Mouse (Mus musculus) thymus, adult 2 months (tissue): ENCODE data around the gene Ube3b. TPM values are rescaled to one million over a fixed set of nuclear protein-coding genes. Genes with fewer than 3 reads are reported as not detected.

Experiments used
- DNase-seq: peaks from one replicate; pipeline ENCODE4 v3.0.0; 2021
- H3K27ac ChIP-seq: fragments of 200-500 bp; 2 replicates; pipeline ENCODE4 v1.5.1; 2012; ENCODE audit warnings: low read length, control low read depth; ENCODE audit not compliant: control insufficient read depth, insufficient read depth
- H3K27me3 ChIP-seq: fragments of 200-500 bp; 2 replicates; pipeline ENCODE4 v1.6.1; 2012; ENCODE audit warnings: mild to moderate bottlenecking, low read length, moderate library complexity, mixed read lengths; ENCODE audit not compliant: control insufficient read depth, insufficient read depth
- H3K36me3 ChIP-seq: fragments of 200-500 bp; 2 replicates; pipeline ENCODE4 v1.6.1; 2012; ENCODE audit warnings: mild to moderate bottlenecking, low read length, moderate library complexity; ENCODE audit not compliant: control insufficient read depth, insufficient read depth
- H3K4me1 ChIP-seq: fragments of 200-500 bp; replicated peaks from 2 replicates; pipeline ENCODE4 v1.6.1; 2012; ENCODE audit warnings: low read length; ENCODE audit not compliant: control insufficient read depth, insufficient read depth
- H3K4me3 ChIP-seq: fragments of 200-500 bp; 2 replicates; pipeline ENCODE4 v1.5.1; 2012; ENCODE audit warnings: mild to moderate bottlenecking, low read length, control low read depth, moderate library complexity; ENCODE audit not compliant: control insufficient read depth, insufficient read depth
- CTCF ChIP-seq: fragments of 200-500 bp; IDR thresholded peaks from 2 replicates; pipeline ENCODE4 v1.5.1; 2012; ENCODE audit warnings: mild to moderate bottlenecking, control low read depth, low read length, moderate library complexity, borderline replicate concordance; ENCODE audit not compliant: control insufficient read depth, poor library complexity, insufficient read depth; ENCODE audit errors: extremely low read depth
- POLR2A ChIP-seq: fragments of 200-500 bp; IDR thresholded peaks from 2 replicates; pipeline ENCODE4 v1.6.1; 2012; ENCODE audit warnings: mild to moderate bottlenecking, low read length, control low read depth, moderate library complexity; ENCODE audit not compliant: control insufficient read depth, poor library complexity, insufficient read depth; ENCODE audit errors: extremely low read depth
- WGBS: fragments of 180-500 bp; shearing (Covaris S2); methylation state at CpG from one replicate; pipeline ENCODE4 v1.1.7; 2018; 5-methylcytosine and 5-hydroxymethylcytosine counted together
- polyA plus RNA-seq: library from polyadenylated mRNA; depleted of rRNA; stranded (reverse); fragments of >200 nt; gene quantifications from 2 replicates; pipeline ENCODE4 v1.2.3, GENCODE M21; 2012

Gene Ube3b
- polyA plus RNA-seq, 1 experiment: 123 TPM

DNA sequence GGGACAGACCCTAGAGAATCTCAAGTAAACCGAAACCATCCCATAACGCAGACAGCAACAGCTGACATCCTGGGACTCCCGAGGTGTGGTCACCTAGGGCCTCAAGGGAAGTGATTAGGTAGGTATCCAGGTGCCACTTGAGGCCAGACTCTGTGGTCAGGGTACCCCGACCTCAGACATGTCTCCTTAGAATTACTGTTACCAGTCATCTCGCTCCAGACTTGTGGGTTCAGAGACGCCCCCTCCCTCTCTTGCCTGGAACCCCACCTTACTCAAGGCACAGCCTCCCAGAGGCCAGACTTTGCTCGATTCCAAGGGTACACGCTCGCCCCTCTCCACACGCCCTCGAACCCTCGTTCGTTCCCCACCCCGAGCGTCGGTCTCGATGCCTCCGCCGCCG, 644 bp upstream of the Ube3b start:
- 3% methylated on average over 20 of the region's 20 CpGs for WGBS
- Histone ChIP-seq H3K27me3 (no peaks in the 10 kb centered on the region), H3K4me1 (peaks cover 42% of the 10 kb centered on the region), H3K27ac (no peak overlapping the region), H3K36me3 (peaks cover 6% of the 10 kb centered on the region), H3K4me3 (peak overlapping the region; percentile 75)
- no peak for DNase-seq
- TF ChIP-seq CTCF: no peak
- no peak; the same call in 1 of the 2 replicates for TF ChIP-seq POLR2A

DNA sequence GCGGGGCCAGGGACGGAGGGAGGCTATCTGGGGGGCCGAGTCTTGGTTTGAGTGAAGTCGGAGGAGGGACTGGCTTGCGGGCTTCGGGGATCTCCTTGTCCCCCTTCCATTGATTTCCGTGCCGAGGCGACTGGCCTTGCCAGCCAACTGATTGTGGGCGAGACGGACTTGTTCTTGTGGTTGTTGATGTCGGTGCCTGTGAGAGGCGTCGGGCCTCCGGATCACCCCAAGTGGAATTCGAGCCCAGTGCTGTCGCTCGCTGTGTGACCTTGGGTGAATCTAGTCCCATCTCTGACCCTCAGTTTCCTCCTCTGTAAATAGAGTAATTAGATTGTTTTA, 575 bp downstream of the Ube3b start:
- Histone ChIP-seq H3K36me3 (peaks cover 14% of the 10 kb centered on the region), H3K4me1 (peaks cover 30% of the 10 kb centered on the region), H3K27ac (no peak overlapping the region), H3K27me3 (no peaks in the 10 kb centered on the region), H3K4me3 (peak overlapping the region; percentile 92)
- no peak for TF ChIP-seq CTCF
- TF ChIP-seq POLR2A: no peak
- DNase-seq: no peak
- WGBS: under 1% methylated on average over 18 of the region's 18 CpGs

DNA sequence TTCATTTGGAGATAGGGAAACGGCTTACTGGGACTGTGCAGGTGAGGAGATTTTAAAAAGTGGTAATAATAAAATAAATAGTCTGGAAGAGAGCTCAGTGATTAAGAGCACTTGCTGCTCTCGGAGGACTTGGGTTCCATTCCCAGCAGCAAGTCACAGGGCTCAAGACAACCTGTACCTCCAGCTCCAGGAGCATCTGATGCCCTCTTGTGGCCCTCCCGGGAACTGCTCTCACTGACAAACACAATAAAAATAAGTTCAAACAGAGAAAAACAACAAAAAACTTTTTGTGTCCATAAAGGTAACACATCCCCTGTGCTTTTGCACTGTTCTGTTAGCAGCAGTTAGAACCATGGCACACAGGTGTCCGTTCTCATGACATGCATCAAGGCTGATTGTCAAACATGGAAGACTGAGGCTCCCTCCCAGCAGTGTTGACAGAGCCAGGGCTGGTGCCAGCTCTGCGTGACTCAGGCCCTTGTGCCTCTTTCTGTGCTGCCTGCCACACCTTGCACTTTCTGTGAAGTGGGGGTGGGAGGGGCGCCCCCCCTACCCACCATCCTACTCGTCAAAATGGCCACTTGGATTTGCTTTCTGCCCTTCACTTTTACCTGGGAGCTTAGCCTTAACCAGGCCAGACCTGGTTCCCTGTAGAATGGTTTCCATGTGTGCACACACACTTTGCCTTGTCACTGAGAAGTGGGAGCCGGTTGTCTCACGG, 2.9 kb downstream of the Ube3b start:
- H3K27ac ChIP-seq: no peak overlapping the region
- 90% methylated on average over 9 of the region's 9 CpGs for WGBS
- TF ChIP-seq POLR2A: no peak
- peak; percentile 60; the same call in 1 of the 2 replicates for TF ChIP-seq CTCF
- peak; percentile 62 for DNase-seq
- no peaks in the 10 kb centered on the region for H3K27me3 ChIP-seq
- peaks cover 30% of the 10 kb centered on the region for H3K36me3 ChIP-seq
- peaks cover 17% of the 10 kb centered on the region for H3K4me1 ChIP-seq
- H3K4me3 ChIP-seq: no peak overlapping the region

DNA sequence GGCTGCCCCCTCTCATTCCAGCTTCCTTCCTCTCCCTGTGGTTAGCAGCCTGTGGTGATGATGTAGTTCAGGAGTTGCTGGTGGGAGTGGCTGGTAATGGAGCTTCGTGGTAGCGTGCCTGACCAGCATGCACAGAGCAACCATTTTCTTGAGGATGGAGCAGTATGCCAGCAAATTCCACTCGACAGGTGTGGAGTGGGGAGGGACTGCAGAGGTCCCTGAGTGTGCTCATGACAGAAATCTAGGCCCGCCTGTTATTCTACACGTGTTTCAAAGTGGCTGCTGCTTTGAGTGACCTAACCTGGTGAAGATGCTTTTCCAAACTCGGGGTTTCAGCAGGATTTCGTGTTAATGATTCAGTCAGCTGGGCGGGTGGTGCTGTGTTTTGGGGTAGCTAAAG, 4.0 kb downstream of the Ube3b start:
- peaks cover 39% of the 10 kb centered on the region for H3K36me3 ChIP-seq
- no peak for DNase-seq
- H3K4me3 ChIP-seq: no peak overlapping the region
- no peaks in the 10 kb centered on the region for H3K27me3 ChIP-seq
- H3K4me1 ChIP-seq: peaks cover 8% of the 10 kb centered on the region
- no peak overlapping the region for H3K27ac ChIP-seq
- 92% methylated on average over 8 of the region's 8 CpGs for WGBS
- TF ChIP-seq CTCF (no peak), POLR2A (no peak)

DNA sequence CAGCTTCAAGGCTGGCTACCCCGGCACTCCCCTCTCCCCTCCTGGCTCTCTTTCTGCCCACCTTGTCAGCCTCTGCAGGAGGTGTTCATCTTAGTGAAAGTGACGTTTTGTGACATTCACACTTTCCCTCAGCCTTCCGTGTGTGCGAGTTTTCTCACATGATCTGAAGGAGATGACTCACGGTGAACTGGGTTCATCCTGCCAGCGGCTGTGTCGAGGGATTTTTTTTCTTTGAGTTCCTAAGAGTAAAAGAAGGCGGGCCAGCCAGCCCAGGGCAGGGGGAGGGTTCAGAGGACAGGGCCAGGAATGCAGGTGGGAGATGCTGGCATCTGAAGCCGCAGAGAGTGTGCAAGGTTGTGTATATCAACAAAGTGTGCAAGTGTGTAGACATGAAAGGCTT, 12.8 kb downstream of the Ube3b start:
- no peaks in the 10 kb centered on the region for H3K4me1 ChIP-seq
- no peak for DNase-seq
- no peak overlapping the region for H3K4me3 ChIP-seq
- H3K36me3 ChIP-seq: peaks cover 46% of the 10 kb centered on the region
- TF ChIP-seq POLR2A (no peak), CTCF (no peak)
- H3K27ac ChIP-seq: no peak overlapping the region
- WGBS: 96% methylated on average over 9 of the region's 9 CpGs
- no peaks in the 10 kb centered on the region for H3K27me3 ChIP-seq

DNA sequence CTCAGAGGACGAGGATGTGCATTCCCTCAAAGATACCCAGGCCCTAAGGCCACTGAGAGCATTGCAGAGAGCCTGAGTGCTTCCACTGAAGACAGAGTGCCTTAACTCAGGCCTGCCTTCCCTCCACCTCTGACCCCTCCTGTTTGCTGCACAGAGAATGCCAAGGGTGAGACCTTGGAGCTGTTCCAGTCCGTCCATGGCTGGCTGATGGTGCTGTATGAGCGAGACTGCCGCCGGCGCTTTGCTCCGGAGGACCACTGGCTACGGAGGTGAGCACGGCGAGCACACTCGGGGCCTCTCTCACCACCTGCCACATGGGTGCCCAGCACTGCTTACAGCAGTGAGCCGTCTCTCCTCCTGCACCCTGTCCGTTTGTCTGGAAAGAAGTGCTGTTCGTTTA, 26.2 kb downstream of the Ube3b start:
- DNase-seq: no peak
- H3K4me1 ChIP-seq: no peaks in the 10 kb centered on the region
- no peak overlapping the region for H3K27ac ChIP-seq
- no peaks in the 10 kb centered on the region for H3K27me3 ChIP-seq
- 89% methylated on average over 14 of the region's 14 CpGs for WGBS
- TF ChIP-seq POLR2A: no peak
- no peak for TF ChIP-seq CTCF
- H3K4me3 ChIP-seq: no peak overlapping the region
- H3K36me3 ChIP-seq: peaks cover 92% of the 10 kb centered on the region

DNA sequence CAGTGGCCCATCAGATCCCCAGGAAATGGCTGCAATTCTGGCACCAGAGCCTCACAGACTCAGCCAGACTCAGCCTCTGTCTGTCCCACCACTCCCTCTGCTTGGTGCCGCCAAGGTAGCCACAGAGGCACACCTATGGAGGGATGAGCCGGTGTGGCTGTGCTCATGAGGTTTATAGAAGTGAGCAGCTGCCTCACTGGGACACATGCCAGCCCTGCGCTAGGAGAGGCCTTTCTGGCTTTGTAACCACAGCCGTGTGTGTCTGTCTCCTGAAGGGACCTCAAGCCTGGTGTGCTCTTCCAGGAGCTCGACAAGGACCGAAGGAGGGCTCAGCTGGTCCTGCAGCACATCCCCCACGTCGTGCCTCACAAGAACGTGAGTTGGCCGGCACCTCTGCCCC, 26.9 kb downstream of the Ube3b start:
- H3K36me3 ChIP-seq: peaks cover 93% of the 10 kb centered on the region
- H3K4me1 ChIP-seq: no peaks in the 10 kb centered on the region
- no peak overlapping the region for H3K27ac ChIP-seq
- no peak for DNase-seq
- H3K4me3 ChIP-seq: no peak overlapping the region
- no peaks in the 10 kb centered on the region for H3K27me3 ChIP-seq
- 73% methylated on average over 10 of the region's 10 CpGs for WGBS
- TF ChIP-seq POLR2A (no peak), CTCF (no peak)
